Mouse (Mus musculus): ENCODE measurements around the gene H2-M10.3.
"Not testable (repeated sequence)": the region's sequence is repeated elsewhere in the genome, so short reads cannot be mapped to it uniquely, and the experiment has no call there.

Gene H2-M10.3

DNA sequence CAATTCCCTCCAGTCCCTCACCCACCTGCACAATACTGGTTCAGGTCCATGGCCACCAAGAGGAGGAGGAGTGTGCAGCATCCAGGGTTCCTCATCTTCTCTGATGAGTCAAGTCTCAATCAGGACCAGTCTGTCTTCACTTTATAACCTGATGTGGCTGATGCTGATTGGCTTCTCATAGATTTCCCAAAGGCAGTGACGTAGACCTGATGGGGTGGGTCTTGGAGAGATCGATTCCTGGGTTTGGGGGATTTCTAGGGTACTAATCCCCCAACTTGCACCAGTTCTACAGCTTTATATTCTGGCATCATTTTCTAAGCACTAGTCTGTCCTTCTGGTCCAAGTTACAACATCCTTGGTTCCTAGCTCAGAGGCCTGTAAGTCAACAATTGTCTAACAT, at the start of gene H2-M10.3:
H2-M10.3 (minus strand) TSS at position 101 of the 400 bp plus-strand sequence.
- ATAC-seq (ENCODE audit: insufficient number of reproducible peaks, low FRiP score, low TSS enrichment) = not testable (repeated sequence)

DNA sequence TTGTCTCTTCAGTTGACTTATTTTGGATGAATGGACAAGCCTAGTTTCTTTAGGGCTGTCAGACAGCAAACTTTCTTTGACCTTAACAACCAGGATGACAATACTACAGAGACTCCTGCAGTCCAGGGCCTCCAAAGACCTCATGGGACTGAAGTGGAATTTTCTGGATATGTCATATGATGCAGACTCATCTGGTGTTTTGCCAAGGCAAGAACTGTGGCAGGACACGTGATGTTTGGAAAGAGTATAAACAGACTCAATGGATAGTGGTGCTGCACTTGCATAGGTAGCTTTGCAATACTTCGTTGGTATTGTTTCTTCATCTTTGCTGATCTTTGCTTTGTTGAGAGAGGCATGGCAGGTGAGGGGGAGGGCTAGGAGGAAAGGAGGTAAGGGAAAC, 49.2 kb upstream of the H2-M10.3 start:
- ATAC-seq (ENCODE audit: insufficient number of reproducible peaks, low FRiP score, low TSS enrichment) = no peak

- ATAC-seq (ENCODE audit: insufficient number of reproducible peaks, low FRiP score, low TSS enrichment) = no peak
Measured at GRCm38 (mm10) chr17:36415407-36415806, 47.2 kb upstream of the H2-M10.3 start.

DNA sequence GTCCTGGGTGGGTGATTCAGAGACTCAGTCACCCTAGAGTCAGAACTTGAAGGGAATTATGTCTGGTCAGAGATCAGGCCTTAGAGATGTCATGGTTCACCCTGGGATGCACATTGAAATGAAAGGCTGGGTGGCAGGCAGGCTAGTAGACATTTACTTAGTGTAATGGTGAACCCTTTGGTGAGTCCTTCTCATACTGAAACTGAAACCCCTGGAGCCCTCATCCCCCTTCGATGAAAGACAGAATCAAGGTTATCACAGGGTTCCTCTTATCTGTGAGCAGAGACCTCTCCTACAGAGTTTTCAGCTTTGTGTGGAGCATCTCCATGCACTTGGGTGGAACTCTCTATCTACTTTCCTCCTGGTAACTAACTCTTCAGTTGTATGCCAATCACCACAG, 46.1 kb upstream of the H2-M10.3 start:
- ATAC-seq (ENCODE audit: insufficient number of reproducible peaks, low FRiP score, low TSS enrichment) = no peak

GRCm38 (mm10) chr17:36389907-36390306, 21.7 kb upstream of the H2-M10.3 start:
- ATAC-seq (ENCODE audit: insufficient number of reproducible peaks, low FRiP score, low TSS enrichment) = no peak

DNA sequence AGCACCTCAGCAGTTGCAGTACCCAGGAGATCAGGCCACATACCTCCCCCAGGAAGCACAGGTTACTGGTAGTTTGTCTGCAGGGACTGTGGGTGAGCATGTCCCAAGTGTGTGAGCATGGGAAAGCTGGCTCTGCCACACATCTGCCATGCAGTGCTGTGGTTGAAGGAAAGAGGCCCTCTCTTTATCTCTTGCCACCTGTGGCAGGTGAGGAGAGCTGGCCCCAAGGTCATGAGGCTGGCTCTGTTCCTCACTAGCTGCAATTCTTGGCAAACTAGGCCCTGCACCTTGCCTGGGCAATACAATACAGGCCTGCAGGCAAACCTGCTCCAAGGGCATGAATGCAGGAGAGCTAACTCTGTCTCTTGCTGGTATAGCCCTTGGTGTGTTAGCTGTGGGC, 5.8 kb downstream of the H2-M10.3 start:
- ATAC-seq (ENCODE audit: insufficient number of reproducible peaks, low FRiP score, low TSS enrichment) = not testable (repeated sequence)

DNA sequence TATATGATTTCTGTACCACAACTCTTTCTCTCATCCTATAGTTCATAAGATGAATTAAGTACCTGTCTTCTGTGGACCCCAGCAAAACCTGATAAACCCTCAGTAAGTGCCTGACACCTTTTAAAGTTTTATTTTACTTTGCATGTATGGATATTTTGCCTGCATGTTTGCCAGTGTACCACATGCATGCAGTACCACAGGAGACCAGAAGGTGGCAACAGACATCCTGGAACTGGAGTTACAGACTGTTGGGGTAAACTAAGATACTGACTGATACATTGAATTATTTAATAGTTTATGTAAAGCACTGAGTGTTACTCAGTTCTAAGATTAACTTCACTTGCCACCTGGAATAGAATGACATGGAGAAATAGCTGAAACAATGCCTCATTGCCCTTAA, 10.7 kb downstream of the H2-M10.3 start:
- not testable (repeated sequence) for ATAC-seq (ENCODE audit: insufficient number of reproducible peaks, low FRiP score, low TSS enrichment)

GRCm38 (mm10) chr17:36355763-36356162, 12.5 kb downstream of the H2-M10.3 start:
- ATAC-seq (ENCODE audit: insufficient number of reproducible peaks, low FRiP score, low TSS enrichment) = no peak

DNA sequence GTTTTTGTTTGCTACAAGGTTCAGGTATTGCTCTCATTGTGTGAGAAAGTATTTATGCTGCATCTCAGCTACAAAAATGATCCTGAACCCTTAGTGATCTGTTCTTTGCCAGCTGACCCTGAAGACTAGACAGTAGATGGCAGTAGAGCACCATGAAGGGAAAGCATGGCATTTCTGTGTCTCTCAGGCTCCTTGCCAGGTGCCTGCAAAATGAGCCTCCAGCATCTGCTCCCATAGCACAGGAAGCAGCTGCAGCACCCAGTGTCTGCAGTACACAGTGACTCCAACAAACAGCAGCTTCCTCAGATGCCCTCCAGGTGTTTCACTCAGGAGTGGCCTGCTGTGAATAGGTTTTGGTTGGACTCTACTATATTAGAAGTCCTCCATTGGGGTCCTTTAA, 12.9 kb downstream of the H2-M10.3 start:
- not testable (repeated sequence) for ATAC-seq (ENCODE audit: insufficient number of reproducible peaks, low FRiP score, low TSS enrichment)

DNA sequence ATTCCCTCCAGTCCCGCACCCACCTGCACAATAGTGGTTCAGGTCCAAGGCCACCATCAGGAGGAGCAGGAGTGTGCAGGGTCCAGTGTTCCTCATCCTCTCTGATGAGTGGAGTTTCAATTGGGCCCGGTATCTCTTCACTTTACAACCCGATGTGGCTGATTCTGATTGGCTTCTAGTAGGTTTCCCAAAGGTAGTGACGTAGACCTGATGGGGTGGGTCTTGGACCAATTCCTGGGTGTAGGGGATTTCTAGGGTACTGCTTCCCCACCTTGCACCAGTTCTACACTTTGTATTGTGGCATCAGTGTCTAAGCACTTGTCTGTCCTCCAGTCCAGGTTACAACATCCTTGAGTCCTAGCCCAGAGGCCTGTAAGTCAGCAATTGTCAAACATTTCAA, 42.2 kb downstream of the H2-M10.3 start, which contains the start of gene H2-M10.1:
H2-M10.1 (minus strand) TSS at position 101 of the 400 bp plus-strand sequence.
- ATAC-seq (ENCODE audit: insufficient number of reproducible peaks, low FRiP score, low TSS enrichment) = no peak

DNA sequence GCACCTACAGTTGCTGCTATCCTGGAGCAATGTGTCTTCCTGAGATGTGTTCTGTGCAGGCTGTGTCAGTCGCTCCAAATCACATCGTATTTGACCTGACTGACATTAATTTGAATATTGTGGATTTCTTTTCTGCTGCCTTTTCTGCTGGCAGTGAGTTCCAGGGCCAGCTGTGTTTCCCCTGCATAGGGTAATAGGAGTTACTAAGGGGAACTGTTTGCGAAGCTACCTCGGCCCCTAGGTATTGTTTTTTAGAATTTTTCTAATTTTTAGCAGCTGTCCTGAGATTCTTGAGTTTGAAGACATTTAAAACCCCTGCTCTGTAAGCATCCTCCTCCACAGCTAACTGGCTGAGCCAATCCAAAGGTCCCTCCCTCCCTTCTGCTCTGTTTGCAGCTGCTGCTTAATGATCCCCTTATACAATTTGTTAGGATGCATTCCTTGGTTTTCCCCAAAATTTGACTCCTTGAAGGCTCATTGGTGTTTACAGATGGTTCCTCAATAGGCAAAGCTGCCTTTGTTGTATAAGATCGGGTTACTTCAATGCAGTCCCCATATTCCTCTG, 52.4 kb downstream of the H2-M10.3 start:
- ATAC-seq (ENCODE audit: insufficient number of reproducible peaks, low FRiP score, low TSS enrichment) = no peak

DNA sequence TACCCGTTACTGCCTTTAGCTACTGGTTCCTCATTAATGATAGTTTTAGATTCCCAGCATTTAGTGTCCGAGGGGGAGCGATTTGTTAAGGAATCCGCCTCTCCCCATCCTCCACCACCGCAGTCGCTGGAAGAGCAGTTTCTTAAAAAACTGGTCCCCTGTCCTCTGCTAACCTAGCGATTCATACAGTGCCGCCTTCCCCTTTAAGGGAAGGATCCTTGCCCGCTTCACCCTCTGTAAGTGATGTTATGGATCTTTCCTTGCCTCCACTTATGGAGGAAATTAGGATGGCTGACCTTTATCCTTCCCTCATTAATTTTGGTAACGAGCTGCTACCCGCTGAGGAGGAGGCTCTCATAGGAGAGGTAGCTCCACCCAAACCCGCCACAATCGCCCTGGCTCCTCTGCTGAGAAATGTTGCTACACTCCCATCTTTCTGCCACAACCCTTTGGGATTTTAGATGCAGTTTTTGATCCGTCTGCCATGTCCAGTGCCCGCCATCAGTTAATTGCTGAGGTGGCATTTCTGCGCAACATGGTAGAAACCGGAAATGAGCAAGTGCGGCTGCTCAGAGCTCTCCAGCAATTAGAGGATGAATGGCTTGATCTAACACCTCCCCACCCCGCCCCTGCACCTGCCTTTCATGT, 53.1 kb downstream of the H2-M10.3 start:
- ATAC-seq (ENCODE audit: insufficient number of reproducible peaks, low FRiP score, low TSS enrichment) = peak; percentile 97
